Mouse (Mus musculus) granulocyte monocyte progenitor cell, adult 5-6 weeks (primary cell): ENCODE results near the gene Endov. TPM values are rescaled to one million over a fixed set of nuclear protein-coding genes. Genes with fewer than 3 reads are reported as not detected.
A peak's percentile ranks its signal among the peaks of the same experiment; 100 is the strongest.

ENCODE experiments used
- ATAC-seq: replicated peaks from 2 replicates; pipeline ENCODE4 v1.8.0; 2016; ENCODE audit warnings: mild to moderate bottlenecking, moderate TSS enrichment, inconsistent platforms; ENCODE audit not compliant: poor library complexity, severe bottlenecking
- total RNA-seq, 2 experiments: library from RNA; stranded (forward) in 1 of 2; stranded (reverse) in 1 of 2; fragments of 200-712, 200-1000 nt in 1 of 2; fragments of >200 nt in 1 of 2; fragmentation: Nextera tagmentation in 1 of 2; gene quantifications; 2 replicates each; pipeline ENCODE4 v1.2.3; 2014 to 2017

The Endov gene
- total RNA-seq, 2 experiments from 2014 or later = 5.5 to 21.0 TPM

DNA sequence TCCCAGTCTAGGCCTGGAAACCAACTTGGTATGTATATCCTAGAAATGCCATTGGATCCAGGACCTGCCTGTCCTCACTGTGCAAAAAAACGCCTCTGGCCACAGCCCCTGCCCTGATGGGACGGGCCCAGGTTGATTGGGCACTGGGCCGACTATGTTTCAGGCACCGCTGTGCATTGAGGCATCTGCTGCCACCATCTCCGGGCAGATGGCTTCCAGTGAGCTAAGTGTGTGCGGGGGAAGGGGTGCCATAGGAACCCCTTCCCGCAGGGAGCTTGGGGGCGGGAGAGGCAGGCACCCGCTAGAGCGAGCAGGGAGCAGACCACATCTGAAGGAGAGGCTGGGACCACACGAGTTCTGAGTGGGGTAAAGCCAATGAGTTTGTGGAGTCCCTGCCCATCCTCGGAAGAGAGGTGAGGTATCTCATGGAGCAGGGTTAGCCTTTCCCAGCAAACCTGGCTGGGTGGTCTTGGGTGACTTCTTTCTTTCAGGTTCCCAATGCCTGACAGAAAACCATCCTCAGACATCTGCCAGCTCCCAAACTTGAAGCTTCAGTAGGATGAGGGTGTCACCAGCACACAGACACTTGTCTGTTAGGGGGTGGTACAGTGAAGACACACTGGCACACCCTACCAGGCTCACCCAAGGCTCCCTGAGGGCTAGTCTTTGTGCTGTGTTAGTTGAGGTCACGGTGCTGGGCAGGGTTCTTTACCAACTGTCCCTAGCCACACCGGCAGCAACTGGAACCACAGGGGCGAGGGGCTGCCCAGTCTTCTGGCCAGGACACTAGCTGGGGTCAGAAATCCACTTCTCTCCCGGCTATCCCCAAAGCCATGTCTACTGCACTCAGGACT, 24.9 kb downstream of the Endov start:
- no peak for ATAC-seq

DNA sequence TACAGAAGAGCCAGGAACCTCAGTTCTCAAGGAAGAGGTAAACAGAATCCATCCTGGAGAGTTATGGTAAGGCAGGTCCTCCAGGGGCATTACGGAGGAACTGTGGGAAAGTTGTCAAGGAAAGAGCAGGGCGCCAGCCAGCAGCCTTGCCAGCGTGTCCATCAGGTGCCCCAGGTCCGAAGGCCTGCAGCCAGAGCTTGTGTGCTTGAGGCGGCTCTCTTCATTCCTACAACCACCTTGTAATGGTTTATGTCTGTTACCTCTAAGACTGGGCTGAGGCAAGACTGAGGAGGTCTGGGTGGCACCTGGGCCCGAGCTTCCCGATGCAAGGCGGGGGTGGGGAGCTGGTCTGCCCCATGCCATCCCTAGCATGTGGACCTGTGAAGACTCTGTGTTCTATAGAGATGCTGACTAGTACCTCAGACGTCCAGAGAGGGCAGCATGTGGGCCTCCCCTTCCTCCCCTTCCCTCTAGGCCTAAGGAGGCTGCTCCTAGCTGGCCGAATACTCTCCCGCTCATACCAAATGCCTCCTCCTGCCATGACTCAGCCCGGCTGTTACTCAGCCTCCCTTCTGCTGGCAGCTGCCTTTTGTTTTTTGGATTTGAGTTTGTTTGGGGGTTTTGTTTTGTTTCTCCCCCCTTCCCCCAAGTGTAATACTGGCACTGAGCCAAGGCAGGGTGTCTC, 25.7 kb downstream of the Endov start:
- ATAC-seq = no peak

DNA sequence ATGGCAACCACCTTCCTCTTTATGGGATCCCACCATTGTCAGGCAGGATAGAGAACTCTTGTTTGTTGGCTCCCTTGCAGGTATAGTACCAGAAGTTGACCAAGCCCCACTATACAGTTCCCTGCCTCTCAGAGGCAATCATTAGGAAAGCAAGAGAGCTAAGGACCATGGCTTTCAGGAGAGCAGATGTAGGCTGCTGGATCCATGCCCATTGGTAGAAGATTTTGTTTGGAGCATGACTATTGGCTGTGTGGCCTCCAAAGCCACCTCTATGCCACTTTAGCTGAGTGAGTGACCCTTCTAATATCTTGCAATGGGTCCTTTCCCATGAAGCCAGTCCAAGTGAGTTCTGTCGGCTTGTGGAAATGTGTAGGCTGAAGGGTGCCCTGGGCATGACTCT, 28.2 kb downstream of the Endov start:
- no peak for ATAC-seq

DNA sequence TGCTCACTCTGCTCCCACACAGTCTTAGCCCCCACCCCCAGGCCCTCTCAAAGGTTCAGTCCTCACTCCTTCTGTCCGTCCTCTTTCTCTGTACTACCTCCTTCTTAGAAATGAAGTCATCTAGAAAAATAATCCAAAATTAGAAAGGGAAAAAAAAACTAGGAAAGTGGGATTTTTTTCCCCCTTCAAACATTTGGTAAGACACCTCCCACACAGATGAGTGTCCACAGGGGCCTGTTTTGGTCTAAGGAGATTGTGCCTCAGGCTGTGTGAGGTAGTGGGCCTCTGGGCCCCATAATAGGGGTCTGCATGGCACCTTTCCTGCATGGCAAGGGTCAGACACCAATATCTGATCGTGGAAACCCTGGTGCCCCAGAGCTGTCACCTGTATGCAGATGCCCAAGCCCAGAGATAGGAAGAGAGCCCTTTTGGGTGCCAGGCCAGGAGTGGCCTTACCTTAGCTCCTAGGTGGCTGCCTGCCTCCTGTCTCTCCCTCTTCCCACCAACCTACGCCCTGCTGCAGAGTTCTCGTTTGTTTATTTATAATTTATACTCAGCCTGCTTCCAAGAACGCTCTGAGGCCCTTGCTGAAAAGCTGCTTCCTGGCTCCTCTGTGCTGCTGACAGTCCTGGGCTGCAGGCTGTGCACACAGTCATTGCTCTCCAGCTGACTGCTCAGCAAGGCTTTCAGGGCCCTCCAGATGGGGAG, 29.0 kb downstream of the Endov start:
- ATAC-seq = no peak

DNA sequence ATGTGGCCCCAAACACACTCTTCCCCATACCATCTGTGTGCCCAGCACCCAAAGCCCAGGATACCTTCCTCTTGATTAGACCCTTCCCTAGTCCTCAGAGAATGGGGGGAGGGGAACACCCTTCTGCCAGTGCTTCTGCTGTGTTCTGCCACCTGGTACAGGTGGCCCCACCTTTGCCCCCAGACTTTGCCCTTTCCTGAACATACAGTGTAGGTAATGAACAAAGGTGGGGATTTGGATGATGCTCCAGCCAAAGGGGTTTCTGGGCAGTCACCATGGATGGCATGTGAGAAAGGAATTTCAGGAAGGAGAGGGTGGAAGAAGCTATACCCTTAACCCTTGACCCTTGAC, 29.5 kb downstream of the Endov start:
- no peak for ATAC-seq

DNA sequence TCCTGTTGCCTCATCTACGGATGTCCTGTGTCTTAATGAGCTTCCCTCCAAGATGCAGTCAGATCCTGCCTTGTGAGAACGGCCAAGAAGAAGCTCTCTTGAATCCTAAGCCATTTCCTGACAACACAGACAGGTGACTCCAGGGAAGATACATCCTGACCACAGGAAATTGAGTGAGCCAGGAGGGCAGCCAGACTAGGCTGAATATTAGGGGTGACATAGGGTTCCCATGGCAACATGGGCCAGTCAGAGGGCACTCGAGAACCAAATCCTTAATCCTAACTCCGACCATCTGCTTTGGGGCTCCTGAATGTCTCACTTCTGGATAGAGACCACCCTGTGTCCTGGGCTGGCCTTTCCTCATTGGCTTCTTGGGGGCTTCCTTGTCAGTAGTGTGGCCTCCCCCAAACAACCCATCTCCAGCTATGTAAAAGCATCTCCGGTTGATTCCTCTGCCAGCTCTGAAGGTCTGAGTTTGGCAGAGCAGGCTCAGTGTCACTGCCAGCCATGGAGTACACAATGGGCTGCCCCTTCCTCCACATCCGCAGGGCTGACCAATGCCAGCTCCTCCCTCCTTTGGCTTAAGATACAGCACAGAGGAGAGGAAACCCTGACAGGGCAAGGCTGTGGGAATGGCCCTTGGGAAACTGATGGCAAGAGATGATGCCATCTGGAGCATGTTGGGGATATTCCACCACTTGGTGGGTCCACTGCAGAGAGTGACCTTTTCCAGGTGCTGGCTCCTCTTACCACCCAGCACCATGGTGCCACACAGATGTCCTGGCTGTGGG, 31.0 kb downstream of the Endov start:
- no peak for ATAC-seq

DNA sequence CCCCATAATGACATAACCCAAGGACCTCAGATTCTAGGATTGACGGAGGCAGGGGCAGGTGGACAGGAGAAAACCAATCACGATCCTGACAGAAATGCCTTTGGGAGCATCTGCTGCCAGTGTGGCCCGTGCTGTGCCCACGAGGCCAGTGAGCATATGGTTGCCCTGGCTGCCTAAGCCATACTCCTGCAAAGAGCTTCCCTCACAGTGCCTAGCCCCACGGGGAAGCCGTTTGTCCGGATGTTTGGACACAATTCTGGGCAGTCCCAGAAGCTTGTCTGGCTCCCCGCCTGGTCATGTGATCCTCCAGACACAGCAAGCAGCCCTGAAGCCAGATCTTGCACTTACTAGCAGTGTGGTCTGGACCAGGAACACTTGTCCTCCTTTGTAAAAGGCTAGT, 31.6 kb downstream of the Endov start:
- ATAC-seq = no peak

DNA sequence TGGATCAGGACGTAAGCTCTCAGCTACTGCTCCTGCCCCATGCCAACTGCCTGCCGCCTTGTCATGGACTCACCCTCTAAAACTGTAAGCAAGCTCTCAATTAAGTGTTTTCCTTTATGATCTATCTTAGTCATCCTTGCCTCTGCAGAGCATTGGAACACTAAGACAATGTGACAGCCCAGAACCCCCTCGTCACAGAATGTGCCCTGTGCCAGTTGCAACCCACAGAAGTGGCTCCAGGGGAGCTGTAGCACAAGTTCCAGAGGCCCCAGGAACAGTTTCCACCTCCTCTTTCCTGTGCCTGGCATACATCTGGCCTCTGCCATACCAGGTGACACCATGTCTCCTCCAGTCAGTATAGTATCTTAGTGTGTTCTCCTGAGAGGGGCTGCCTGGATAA, 32.2 kb downstream of the Endov start:
- no peak for ATAC-seq

DNA sequence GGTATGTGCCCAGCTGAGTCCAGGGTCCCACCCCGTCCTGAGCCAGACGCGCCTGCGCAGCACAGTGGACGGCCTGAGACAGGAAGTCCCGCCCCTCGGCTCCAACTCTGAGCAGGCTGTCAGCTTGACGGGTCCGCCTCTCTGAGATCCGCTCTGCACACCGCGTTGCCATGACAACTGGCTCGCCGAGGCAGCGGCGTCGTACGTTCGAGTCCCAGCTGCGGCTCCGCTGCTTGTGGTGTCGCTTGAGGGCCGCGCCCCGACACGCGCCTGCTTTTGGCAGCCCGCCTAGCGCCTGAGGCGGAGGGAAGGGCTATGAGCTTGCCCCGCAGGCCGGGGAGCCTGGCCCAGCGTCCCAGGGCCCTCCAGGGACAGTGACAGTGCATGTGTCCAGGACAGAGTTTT, 33.4 kb downstream of the Endov start:
- peak; percentile 95 for ATAC-seq

DNA sequence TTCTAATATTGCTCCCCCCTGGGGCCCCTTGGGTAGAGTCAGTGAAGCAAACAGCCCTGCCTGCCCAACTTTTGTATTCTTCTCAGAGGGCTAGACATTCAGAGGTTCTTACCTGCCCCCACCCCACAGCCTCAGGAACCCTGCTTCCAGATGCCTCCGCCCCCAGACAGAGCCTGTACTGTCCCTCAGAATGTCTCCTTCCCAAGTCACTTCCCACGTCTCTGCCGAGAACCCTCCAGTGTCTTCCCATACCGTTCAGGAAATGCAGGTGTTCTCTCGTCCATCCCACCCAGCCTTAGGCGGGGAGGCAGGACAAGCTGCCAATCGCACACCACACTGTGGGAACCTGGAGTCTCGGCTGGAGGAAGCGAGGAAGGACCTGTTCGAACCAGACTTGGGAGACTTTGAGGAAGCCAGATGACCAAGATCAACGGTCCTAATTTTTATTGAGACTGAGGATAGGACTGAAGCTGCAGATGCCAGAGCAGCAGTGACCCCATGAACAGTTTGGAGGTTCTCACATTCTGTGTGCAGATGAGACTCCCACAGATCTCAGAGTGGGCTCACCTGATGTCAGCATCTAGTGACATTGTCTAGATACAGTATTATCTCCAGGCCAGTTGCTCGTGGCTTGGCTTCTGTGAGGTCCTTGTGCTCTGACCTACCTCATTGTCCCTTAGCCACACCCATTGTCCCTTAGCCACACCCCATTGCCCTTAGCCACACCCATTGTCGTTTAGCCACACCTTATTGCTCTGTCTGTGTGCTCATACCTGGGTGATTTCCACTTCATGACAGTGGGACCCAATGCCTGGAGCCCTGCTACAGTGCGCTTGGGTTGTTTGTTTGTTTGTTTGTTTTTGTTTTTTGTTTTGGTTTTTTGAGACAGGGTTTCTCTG, 35.2 kb downstream of the Endov start:
- ATAC-seq = no peak

DNA sequence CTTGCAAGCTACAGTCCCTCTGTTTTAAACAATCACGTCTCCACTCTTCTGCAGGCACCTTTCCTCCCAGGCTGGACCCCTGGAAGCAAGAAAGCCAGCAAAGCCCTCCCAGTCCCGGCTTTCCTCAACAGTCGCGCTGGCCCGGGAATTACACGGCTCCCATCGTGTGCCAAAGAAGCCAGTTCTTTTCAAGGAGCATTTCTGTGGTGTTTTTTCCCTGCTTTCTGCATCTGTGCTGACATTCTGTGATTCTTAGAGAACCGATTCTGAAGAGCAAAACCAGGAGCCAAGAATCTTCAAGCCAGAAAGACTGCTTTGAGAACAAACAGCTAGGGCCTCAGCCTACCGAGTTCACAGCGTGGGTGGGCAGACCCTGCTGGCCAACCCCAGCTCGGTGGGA, 37.8 kb downstream of the Endov start:
- no peak for ATAC-seq

DNA sequence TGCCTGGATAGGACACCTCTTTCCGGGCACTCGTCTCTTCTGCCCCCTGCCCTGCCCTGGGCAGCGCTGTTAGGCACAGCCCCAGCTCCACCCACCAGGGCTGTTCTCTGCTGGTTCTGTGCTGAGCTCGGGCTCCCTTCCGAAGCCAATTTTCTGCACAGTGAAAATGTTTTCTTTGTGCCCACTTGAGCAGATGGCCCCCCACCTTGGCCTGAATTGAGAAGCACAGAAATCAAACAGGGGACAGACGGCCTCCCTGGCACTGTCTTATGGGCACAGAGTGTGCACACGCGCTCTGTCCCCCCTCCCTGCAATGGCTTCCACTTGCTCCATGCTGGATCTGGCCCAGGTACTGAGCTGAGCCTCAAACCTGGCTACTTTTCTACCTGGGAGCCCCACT, 41.3 kb downstream of the Endov start:
- ATAC-seq = no peak

DNA sequence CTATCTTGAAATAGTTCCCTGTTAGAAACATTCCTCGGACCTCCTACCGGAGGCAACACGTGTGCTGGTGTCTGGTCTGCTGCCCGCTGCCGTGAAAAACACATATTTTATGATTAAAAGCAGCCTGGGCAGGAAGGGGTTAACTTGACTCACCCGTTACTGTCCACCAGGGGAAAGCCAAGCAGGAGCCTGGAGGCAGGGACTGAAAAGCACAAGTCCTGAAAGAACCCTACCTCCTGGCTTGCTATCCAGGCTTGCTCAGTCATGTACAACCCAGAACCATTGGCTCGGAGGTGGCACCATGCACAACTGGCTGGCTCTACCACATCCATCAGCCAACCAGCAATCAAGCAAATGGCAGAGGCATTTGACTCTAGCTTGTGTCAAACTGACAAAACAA, 42.6 kb downstream of the Endov start:
- no peak for ATAC-seq

DNA sequence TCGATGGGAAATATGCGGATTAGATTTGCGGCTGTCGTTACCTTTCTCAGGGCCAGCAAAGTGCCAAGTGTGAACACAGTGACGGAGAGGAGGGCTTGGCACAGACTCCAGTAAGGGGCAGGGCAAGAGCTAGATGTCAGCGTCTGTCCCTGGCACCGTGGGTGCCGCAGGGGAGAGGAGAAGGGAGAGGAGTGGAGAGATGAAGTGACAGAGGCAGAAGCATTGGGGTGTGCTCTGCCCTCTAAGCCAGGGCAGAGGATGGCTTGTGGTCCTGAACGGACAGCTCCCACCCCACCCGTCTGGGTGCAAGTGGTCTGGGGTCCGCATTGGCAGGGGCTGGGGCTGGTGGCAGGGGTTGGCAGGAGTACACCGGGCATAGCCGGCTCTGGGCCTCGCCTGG, 48.8 kb downstream of the Endov start:
- ATAC-seq = peak; percentile 37

DNA sequence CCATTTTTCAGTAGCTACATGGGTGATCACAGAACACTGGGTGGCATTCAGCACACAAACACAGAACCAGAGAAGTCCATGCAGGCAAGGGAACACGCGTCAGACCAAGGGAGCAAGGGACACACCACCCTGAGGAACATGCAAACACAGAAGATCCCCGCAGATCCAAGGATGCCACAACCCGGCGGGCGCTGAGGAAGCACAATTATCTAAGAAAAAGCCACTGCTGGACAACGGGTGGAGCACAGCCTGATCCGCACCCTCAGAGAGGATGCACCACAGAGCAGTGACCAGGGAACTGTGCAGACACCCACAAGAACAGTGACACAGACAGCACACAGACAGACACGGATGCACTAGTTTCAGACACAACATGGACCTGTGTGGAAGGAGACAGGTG, 49.4 kb downstream of the Endov start:
- ATAC-seq = no peak

DNA sequence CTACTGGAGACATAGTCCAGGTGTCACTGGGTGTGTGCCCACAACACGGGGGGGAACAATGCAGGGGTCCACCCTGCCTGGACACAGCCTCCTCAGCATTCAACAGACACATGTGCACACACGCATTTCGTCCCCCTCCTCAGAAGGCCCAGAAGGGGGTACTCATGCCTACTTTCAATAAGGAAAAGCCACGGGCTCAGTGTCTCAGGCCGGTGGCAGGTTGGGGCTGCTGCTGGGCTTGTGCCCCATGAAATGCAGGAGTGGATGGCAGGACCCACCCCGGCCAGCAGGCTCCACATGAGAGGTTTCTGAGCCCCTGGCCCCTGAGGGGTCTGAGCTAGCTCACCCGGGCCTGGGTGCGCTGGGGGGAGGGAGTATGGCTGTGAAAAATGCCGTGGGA, 49.9 kb downstream of the Endov start:
- no peak for ATAC-seq

DNA sequence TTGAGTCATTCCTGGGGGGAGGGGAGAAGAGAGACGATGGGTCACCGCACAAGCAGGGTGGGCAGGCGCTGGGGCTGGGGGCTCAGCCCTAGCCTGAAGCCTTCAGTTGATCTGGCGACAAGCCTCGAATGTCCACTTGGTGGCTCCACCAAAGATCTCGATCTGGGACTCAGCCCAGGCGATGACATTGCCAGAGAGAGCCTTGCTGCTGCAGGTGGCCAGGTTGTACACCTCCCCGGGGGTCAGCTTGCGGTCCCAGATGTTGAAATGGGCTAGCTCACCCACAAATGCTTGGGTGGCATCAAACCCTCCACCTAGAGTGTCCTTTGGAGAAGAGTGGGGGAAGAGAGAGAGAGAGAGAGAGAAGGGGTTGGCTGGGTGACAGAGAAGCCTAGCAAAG, 51.2 kb downstream of the Endov start:
- ATAC-seq = no peak

DNA sequence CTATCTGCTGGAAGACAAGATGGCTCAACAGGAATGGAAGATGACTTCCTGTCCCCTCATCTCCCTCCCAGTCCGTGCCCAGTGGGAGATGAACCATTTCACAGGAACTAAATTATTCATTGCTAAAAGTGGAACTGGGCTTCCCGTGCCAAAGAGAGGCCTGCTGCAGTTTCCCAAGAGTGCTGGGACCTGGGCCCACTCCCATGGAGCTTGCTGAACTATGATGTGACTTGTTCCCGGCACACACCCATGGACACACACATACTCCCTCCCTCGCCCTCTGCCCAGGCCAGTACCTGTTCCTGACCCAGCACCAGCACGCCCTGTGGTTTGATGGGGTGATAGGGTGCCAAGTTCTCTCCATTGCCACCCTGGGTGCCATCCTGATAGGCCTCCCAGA, 51.7 kb downstream of the Endov start:
- no peak for ATAC-seq

DNA sequence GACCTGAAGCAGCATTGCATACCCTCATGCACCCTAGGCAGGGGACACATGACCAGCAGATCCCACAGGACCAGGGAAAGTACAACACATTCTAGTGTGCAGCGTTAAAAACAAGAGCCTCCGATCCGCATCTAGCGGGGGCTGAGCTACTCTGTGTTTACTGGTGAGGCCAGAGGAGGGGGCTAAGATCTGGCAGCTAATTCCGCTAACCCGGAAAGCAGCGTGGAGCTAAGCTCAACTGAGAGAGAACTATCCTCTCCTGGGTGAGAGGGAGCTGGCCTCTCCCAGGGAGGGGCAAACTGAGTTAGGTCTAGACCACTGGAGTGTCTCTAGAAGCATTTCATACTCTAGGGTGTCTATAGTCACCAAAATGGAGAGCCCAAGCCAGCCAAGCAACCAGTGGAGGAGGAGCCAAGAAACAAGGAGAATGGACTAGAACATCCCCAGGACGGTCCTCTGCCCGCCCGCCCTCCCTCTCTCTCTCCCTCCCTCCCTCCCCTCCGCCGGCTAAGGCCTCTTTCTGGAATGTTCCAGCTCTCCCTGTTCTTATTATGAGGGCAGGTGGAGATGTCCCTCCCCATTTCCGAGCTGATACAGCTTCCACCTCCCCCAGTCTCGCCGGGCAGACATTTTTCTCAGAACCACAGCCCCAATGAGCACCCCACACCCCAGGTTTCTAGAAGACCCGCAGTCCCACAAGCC, 52.8 kb downstream of the Endov start:
- no peak for ATAC-seq
